Mouse (Mus musculus): ENCODE data around the gene Dnm2.

DNA sequence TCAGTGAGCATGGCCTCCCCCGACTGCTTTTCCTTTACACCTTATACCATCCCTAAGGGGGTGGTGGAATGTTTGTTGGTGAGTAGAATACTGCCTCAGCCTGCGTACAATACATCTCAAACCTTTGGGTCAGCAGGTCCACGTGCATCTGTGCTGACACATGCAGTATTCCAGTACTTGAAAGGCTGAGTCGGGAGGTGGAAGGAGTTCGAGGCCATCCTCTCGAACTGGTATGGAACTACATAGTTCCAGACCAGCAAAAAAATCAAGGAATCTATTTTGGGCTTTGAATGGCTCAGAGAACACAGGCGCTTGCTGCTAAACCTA, 85.9 kb downstream of the Dnm2 start:
- TF ChIP-seq CTCF (IDR thresholded peaks at IDR 0.05; ENCODE audit: insufficient read depth, low read length), result no peak
- TF ChIP-seq POLR2A (IDR thresholded peaks at IDR 0.05; ENCODE audit: borderline replicate concordance, extremely low read depth, low read depth, low read length), result no peak

All from lung, adult 2 months (tissue).